Mouse (Mus musculus) C2C12 (cell line): ENCODE measurements around the gene Atp5k. TPM values are rescaled to one million over a fixed set of nuclear protein-coding genes. Genes with fewer than 3 reads are reported as not detected.
A peak's percentile ranks its signal among the peaks of the same experiment; 100 is the strongest.

Experiments used
- H3K27me3 ChIP-seq: one replicate; pipeline ENCODE4 v1.6.1; 2011; ENCODE audit not compliant: control insufficient read depth, insufficient read depth, insufficient read length
- H3K36me3 ChIP-seq: one replicate; pipeline ENCODE4 v1.6.1; 2011; ENCODE audit not compliant: control insufficient read depth, insufficient read depth
- H3K4me3 ChIP-seq: one replicate; pipeline ENCODE4 v1.5.1; 2011; ENCODE audit warnings: mild to moderate bottlenecking, control low read depth; ENCODE audit not compliant: poor library complexity, insufficient read depth, severe bottlenecking
- H3K79me2 ChIP-seq: one replicate; pipeline ENCODE4 v1.6.1; 2011; ENCODE audit not compliant: control insufficient read depth, insufficient read depth
- H3K79me3 ChIP-seq: one replicate; pipeline ENCODE4 v1.6.1; 2011; ENCODE audit warnings: low read depth, control low read depth
- H3ac ChIP-seq: one replicate; pipeline ENCODE3; 2011; ENCODE audit warnings: low read depth; ENCODE audit not compliant: control insufficient read depth, insufficient read length
- CEBPB ChIP-seq: IDR thresholded peaks from one replicate; pipeline ENCODE4 v1.6.1; 2011; ENCODE audit warnings: low read depth, mild to moderate bottlenecking, control low read depth, moderate library complexity
- CTCF ChIP-seq: IDR thresholded peaks from one replicate; pipeline ENCODE4 v1.5.1; 2011; ENCODE audit not compliant: control insufficient read depth, insufficient read depth, insufficient read length
- FOSL1 ChIP-seq: IDR thresholded peaks from one replicate; pipeline ENCODE4 v1.8.0; 2011; ENCODE audit warnings: mild to moderate bottlenecking, low read length; ENCODE audit not compliant: poor library complexity, insufficient read depth, severe bottlenecking
- MAX ChIP-seq: IDR thresholded peaks from one replicate; pipeline ENCODE4 v1.6.1; 2011; ENCODE audit warnings: mild to moderate bottlenecking, control low read depth
- MYOD1 ChIP-seq: IDR thresholded peaks from one replicate; pipeline ENCODE4 v1.6.1; 2011; ENCODE audit warnings: low read depth; ENCODE audit not compliant: control insufficient read depth, insufficient read length
- MYOG ChIP-seq: IDR thresholded peaks from one replicate; pipeline ENCODE4 v1.6.1; 2011; ENCODE audit not compliant: control insufficient read depth, insufficient read length; ENCODE audit errors: extremely low read depth
- USF1 ChIP-seq: IDR thresholded peaks from one replicate; pipeline ENCODE4 v1.6.1; 2011; ENCODE audit warnings: low read depth, mild to moderate bottlenecking, control low read depth, moderate library complexity
- polyA plus RNA-seq: library from polyadenylated mRNA; unstranded; fragments of >200 nt; fragmentation: generic; extraction: Trizol; gene quantifications from one replicate; pipeline ENCODE4 v1.2.1, GENCODE M21; 2012; ENCODE audit warnings: missing spikeins

Gene Atp5k
- polyA plus RNA-seq, 1 experiment = 1,015 TPM

DNA sequence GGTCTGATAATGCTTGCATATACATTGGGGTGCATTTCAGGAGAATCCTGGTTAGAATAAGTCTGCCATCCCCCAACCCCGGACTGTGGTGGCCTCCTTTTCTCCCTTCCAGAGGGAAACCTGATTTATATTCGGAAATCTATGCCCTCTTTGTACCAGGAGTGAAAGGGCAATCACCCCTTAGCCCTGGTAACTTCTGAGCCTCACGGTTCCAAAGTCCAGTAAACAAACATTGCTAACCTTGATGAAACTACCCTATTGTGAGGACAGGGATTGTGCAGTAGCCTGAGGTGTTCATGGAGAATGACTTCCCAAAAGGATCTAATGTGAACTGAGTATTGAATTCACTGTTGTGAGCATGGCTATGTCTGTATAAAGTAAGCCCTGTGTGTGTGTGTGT is 19.8 kb upstream of the Atp5k start:
- H3K36me3 ChIP-seq = no peaks in the 10 kb centered on the region
- H3ac ChIP-seq = no peak overlapping the region
- no peaks in the 10 kb centered on the region for H3K79me3 ChIP-seq
- H3K79me2 ChIP-seq = no peaks in the 10 kb centered on the region
- no peaks in the 10 kb centered on the region for H3K27me3 ChIP-seq
- no peak overlapping the region for H3K4me3 ChIP-seq
- TF ChIP-seq CTCF (no peak), FOSL1 (no peak), USF1 (no peak), MYOD1 (no peak), MAX (no peak), CEBPB (no peak), MYOG (no peak)

GRCm38 (mm10) chr5:108452422-108452821 is 18.2 kb upstream of the Atp5k start:
- no peaks in the 10 kb centered on the region for H3K36me3 ChIP-seq
- no peaks in the 10 kb centered on the region for H3K79me3 ChIP-seq
- no peak overlapping the region for H3K4me3 ChIP-seq
- no peaks in the 10 kb centered on the region for H3K79me2 ChIP-seq
- H3ac ChIP-seq = no peak overlapping the region
- H3K27me3 ChIP-seq = no peaks in the 10 kb centered on the region
- TF ChIP-seq USF1 = no peak
- TF ChIP-seq CTCF = no peak
- no peak for TF ChIP-seq MYOD1
- TF ChIP-seq FOSL1 = no peak
- no peak for TF ChIP-seq CEBPB
- no peak for TF ChIP-seq MYOG
- no peak for TF ChIP-seq MAX

GRCm38 (mm10) chr5:108451611-108452010 is 17.4 kb upstream of the Atp5k start:
- no peak overlapping the region for H3K4me3 ChIP-seq
- no peaks in the 10 kb centered on the region for H3K36me3 ChIP-seq
- H3K27me3 ChIP-seq = no peaks in the 10 kb centered on the region
- no peaks in the 10 kb centered on the region for H3K79me2 ChIP-seq
- TF ChIP-seq MAX (no peak), CEBPB (no peak), FOSL1 (no peak)
- no peak overlapping the region for H3ac ChIP-seq
- H3K79me3 ChIP-seq = no peaks in the 10 kb centered on the region

DNA sequence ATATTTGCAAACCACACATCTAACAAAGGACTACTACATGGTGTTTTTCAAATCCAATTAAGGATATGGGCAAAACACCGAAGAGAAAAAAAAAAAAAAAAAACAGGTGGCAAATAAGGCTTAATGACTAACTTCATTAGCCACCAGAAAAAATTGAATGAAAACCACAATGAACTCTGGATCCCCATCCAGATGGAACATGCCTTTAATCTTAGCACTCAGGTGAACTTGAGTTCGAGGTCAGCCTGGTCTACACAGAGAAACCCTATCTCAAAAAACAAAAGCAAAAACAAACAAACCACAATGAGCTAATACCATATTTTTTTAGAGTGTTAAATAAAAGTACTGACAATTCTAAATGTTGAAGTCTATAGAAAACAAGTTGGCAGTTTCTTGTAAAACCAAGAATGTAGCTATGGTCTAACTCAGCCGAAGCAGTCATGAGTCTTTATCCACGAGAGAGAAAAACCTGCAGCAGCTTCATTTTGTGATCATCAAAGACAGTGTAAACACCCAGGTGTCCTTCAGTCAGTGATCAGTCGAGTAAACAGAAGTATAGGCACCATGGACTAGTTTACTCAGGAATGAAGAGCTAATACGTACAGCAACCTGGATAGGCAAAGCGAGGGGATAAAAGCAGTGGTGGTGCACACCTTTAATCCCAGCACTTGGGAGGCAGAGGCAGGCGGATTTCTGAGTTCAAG is 16.7 kb upstream of the Atp5k start:
- Histone ChIP-seq H3K79me2 (no peaks in the 10 kb centered on the region), H3K27me3 (no peaks in the 10 kb centered on the region), H3K36me3 (no peaks in the 10 kb centered on the region), H3K79me3 (no peaks in the 10 kb centered on the region), H3K4me3 (no peak overlapping the region), H3ac (no peak overlapping the region)
- no peak for TF ChIP-seq MAX
- TF ChIP-seq USF1 = no peak
- no peak for TF ChIP-seq FOSL1
- TF ChIP-seq CEBPB = no peak
- TF ChIP-seq MYOD1 = no peak
- TF ChIP-seq CTCF = no peak
- no peak for TF ChIP-seq MYOG

- TF ChIP-seq CEBPB (no peak), CTCF (no peak), MYOD1 (no peak), MAX (no peak), MYOG (no peak), USF1 (no peak), FOSL1 (no peak)
These were observed 14.8 kb upstream of the Atp5k start, which contains the start of gene Mfsd7a for GRCm38 (mm10) chr5:108448785-108449668. Gene Mfsd7a (minus strand): TSS chr5:108448891.

More at GRCm38 (mm10) chr5:108448785-108449668, 14.8 kb upstream of the Atp5k start, which contains the start of gene Mfsd7a:
- H3K4me3 ChIP-seq = peak within 1 kb of the TSS; percentile 23
- no peaks in the 10 kb centered on the region for H3K79me2 ChIP-seq
- H3ac ChIP-seq = no peak within 1 kb of the TSS
- H3K79me3 ChIP-seq = no peaks in the 10 kb centered on the region
- no peaks in the 10 kb centered on the region for H3K36me3 ChIP-seq
- no peaks in the 10 kb centered on the region for H3K27me3 ChIP-seq
